Mouse (Mus musculus) intestine, embryonic 16.5 days (tissue): Measurements from ENCODE around the gene Cd79a. TPM values are rescaled to one million over a fixed set of nuclear protein-coding genes. Genes with fewer than 3 reads are reported as not detected.
"Not testable (repeated sequence)": the region's sequence is repeated elsewhere in the genome, so short reads cannot be mapped to it uniquely, and the experiment has no call there.

Experiments used
- ATAC-seq: fragments of 200-750 bp; cut with Nextera tagmentation; 2 replicates; pipeline ENCODE4 v1.8.0; 2017; ENCODE audit warnings: moderate TSS enrichment, moderate library complexity
- H3K27ac ChIP-seq: fragments of 300-500 bp; sonication (generic); 2 replicates; pipeline ENCODE4 v1.5.1; 2014; ENCODE audit warnings: mild to moderate bottlenecking, low read length
- H3K27me3 ChIP-seq: fragments of 300-500 bp; sonication (generic); replicated peaks from 2 replicates; pipeline ENCODE4 v1.6.1; 2014; ENCODE audit warnings: low read length, control low read depth, mixed read lengths; ENCODE audit not compliant: control insufficient read depth, insufficient read depth
- H3K36me3 ChIP-seq: fragments of 300-500 bp; sonication (generic); 2 replicates; pipeline ENCODE4 v1.6.1; 2014; ENCODE audit warnings: low read length, control low read depth; ENCODE audit not compliant: control insufficient read depth, insufficient read depth
- H3K4me1 ChIP-seq: fragments of 300-500 bp; sonication (generic); 2 replicates; pipeline ENCODE4 v1.6.1; 2014; ENCODE audit warnings: low read length, control low read depth, mixed read lengths; ENCODE audit not compliant: control insufficient read depth, insufficient read depth
- H3K4me2 ChIP-seq: fragments of 300-500 bp; sonication (generic); 2 replicates; pipeline ENCODE4 v1.6.1; 2014; ENCODE audit warnings: low read depth, low read length, control low read depth
- H3K4me3 ChIP-seq: fragments of 300-500 bp; sonication (generic); 2 replicates; pipeline ENCODE4 v1.5.1; 2014; ENCODE audit warnings: mild to moderate bottlenecking, low read length
- H3K9ac ChIP-seq: fragments of 300-500 bp; sonication (generic); 2 replicates; pipeline ENCODE4 v1.6.1; 2014; ENCODE audit warnings: low read depth, low read length
- H3K9me3 ChIP-seq: fragments of 300-500 bp; sonication (generic); 2 replicates; pipeline ENCODE4 v1.6.1; 2016; ENCODE audit warnings: low read length, control low read depth; ENCODE audit not compliant: control insufficient read depth
- WGBS: fragments of 180-500 bp; shearing (Covaris S2); extraction: QIAGEN DNeasy Blood & Tissue Kit; methylation state at CpG from one replicate; pipeline ENCODE4 v1.1.7; 2014; 5-methylcytosine and 5-hydroxymethylcytosine counted together
- polyA plus RNA-seq: library from polyadenylated mRNA; unstranded; fragments of >200 nt; fragmentation: Nextera tagmentation; extraction: Ambion mirVana; gene quantifications from 2 replicates; pipeline ENCODE4 v1.2.1, GENCODE M21; 2015

Cd79a gene
- polyA plus RNA-seq, 1 experiment from 2014 or later, result 0.46 TPM

GRCm38 (mm10) chr7:24895749-24896148, 1.4 kb upstream of the Cd79a start:
- not testable (repeated sequence) for H3K9me3 ChIP-seq, H3K27ac ChIP-seq, H3K4me1 ChIP-seq, H3K9ac ChIP-seq, H3K27me3 ChIP-seq, H3K36me3 ChIP-seq, ATAC-seq, H3K4me3 ChIP-seq, H3K4me2 ChIP-seq
- 91% methylated on average over 2 of the region's 2 CpGs for WGBS

GRCm38 (mm10) chr7:24896269-24896668, 912 bp upstream of the Cd79a start:
- ATAC-seq, result no peak
- H3K36me3 ChIP-seq, result no peaks in the 10 kb centered on the region
- WGBS, result 83% methylated on average over 8 of the region's 8 CpGs

GRCm38 (mm10) chr7:24897959-24898358, 778 bp downstream of the Cd79a start:
- H3K36me3 ChIP-seq, result no peaks in the 10 kb centered on the region
- no peak overlapping the region for H3K4me3 ChIP-seq
- no peaks in the 10 kb centered on the region for H3K9me3 ChIP-seq
- 68% methylated on average over 5 of the region's 5 CpGs for whole genome bisulfite sequencing
- no peak overlapping the region for H3K27ac ChIP-seq
- H3K4me2 ChIP-seq, result no peak overlapping the region
- no peaks in the 10 kb centered on the region for H3K27me3 ChIP-seq
- no peak for ATAC-seq
- H3K4me1 ChIP-seq, result 0 out of 2 replicates have a peak, but pooled peaks cover 4% of the 10 kb centered on the region
- H3K9ac ChIP-seq, result no peak overlapping the region

More at GRCm38 (mm10) chr7:24896269-24896668, 912 bp upstream of the Cd79a start:
- Histone ChIP-seq H3K9ac (no peak overlapping the region), H3K4me3 (no peak overlapping the region), H3K4me1 (no peaks in the 10 kb centered on the region), H3K9me3 (no peaks in the 10 kb centered on the region), H3K27me3 (no peaks in the 10 kb centered on the region), H3K4me2 (no peak overlapping the region), H3K27ac (no peak overlapping the region)

- no peak overlapping the region for H3K9ac ChIP-seq
- no peak for ATAC-seq
Observed at GRCm38 (mm10) chr7:24901114-24901513, 3.9 kb downstream of the Cd79a start.

GRCm38 (mm10) chr7:24901842-24902241, 4.7 kb downstream of the Cd79a start:
- 56% methylated on average over 1 of the region's 1 CpGs for WGBS
- Histone ChIP-seq H3K4me3 (no peak overlapping the region), H3K9me3 (no peaks in the 10 kb centered on the region), H3K27ac (peak overlapping the region; percentile 90; the same call in 1 of the 2 replicates), H3K36me3 (no peaks in the 10 kb centered on the region), H3K27me3 (no peaks in the 10 kb centered on the region), H3K4me2 (0 out of 2 replicates have a peak overlapping the region, but pooled peaks have one; percentile 83), H3K4me1 (peaks cover 21% of the 10 kb centered on the region), H3K9ac (peak overlapping the region; percentile 90; the same call in 1 of the 2 replicates)
- ATAC-seq, result no peak

More at GRCm38 (mm10) chr7:24901114-24901513, 3.9 kb downstream of the Cd79a start:
- H3K27me3 ChIP-seq, result no peaks in the 10 kb centered on the region
- 72% methylated on average over 6 of the region's 6 CpGs for WGBS
- no peak overlapping the region for H3K4me3 ChIP-seq
- no peak overlapping the region for H3K27ac ChIP-seq
- no peaks in the 10 kb centered on the region for H3K36me3 ChIP-seq
- no peaks in the 10 kb centered on the region for H3K9me3 ChIP-seq
- peaks cover 14% of the 10 kb centered on the region for H3K4me1 ChIP-seq
- no peak overlapping the region for H3K4me2 ChIP-seq

GRCm38 (mm10) chr7:24902264-24902629, 5.1 kb downstream of the Cd79a start:
- no peak for ATAC-seq

GRCm38 (mm10) chr7:24902630-24903443, 5.7 kb downstream of the Cd79a start, which contains the start of gene Arhgef1:
TSS of gene Arhgef1 (plus strand) at chr7:24902912.
- Histone ChIP-seq H3K27me3 (no peaks in the 10 kb centered on the region), H3K36me3 (no peaks in the 10 kb centered on the region), H3K9me3 (no peaks in the 10 kb centered on the region), H3K4me1 (peaks cover 29% of the 10 kb centered on the region), H3K27ac (peak within 1 kb of the TSS; percentile 90), H3K9ac (peak within 1 kb of the TSS; percentile 90), H3K4me2 (peak within 1 kb of the TSS; percentile 83), H3K4me3 (peak within 1 kb of the TSS; percentile 76)
- 4% methylated on average over 48 of the region's 68 CpGs for WGBS
- ATAC-seq, result peak; percentile 55

More at GRCm38 (mm10) chr7:24902264-24902629, 5.1 kb downstream of the Cd79a start:
- Histone ChIP-seq H3K9me3 (no peaks in the 10 kb centered on the region), H3K4me3 (peak overlapping the region; percentile 76), H3K36me3 (no peaks in the 10 kb centered on the region), H3K4me2 (peak overlapping the region; percentile 83), H3K27ac (peak overlapping the region; percentile 90), H3K4me1 (peaks cover 25% of the 10 kb centered on the region), H3K9ac (peak overlapping the region; percentile 90), H3K27me3 (no peaks in the 10 kb centered on the region)
- 55% methylated on average over 2 of the region's 2 CpGs for WGBS

- H3K27me3 ChIP-seq, result no peaks in the 10 kb centered on the region
- WGBS, result 20% methylated on average over 10 of the region's 10 CpGs
- peak overlapping the region; percentile 76 for H3K4me3 ChIP-seq
- peak overlapping the region; percentile 90 for H3K27ac ChIP-seq
- H3K36me3 ChIP-seq, result peaks cover 6% of the 10 kb centered on the region; the same call in 1 of the 2 replicates
- peak overlapping the region; percentile 90 for H3K9ac ChIP-seq
- peak overlapping the region; percentile 83 for H3K4me2 ChIP-seq
- no peaks in the 10 kb centered on the region for H3K9me3 ChIP-seq
- ATAC-seq, result 0 out of 2 replicates have a peak, but pooled peaks have one; percentile 0
- H3K4me1 ChIP-seq, result peaks cover 29% of the 10 kb centered on the region
Observed at GRCm38 (mm10) chr7:24903444-24903825, 6.3 kb downstream of the Cd79a start.

- Histone ChIP-seq H3K27ac (peak overlapping the region; percentile 83), H3K36me3 (peaks cover 10% of the 10 kb centered on the region; the same call in 1 of the 2 replicates), H3K4me1 (peaks cover 29% of the 10 kb centered on the region), H3K9me3 (no peaks in the 10 kb centered on the region), H3K27me3 (no peaks in the 10 kb centered on the region), H3K4me2 (peak overlapping the region; percentile 83), H3K4me3 (peak overlapping the region; percentile 76), H3K9ac (peak overlapping the region; percentile 90)
- WGBS, result under 1% methylated on average over 30 of the region's 30 CpGs
- peak; percentile 96 for ATAC-seq
Observed at GRCm38 (mm10) chr7:24904070-24904483, 6.9 kb downstream of the Cd79a start.
